Mouse (Mus musculus) B cell, adult 2 months (primary cell): Measurements from ENCODE around the gene Pigz.

Experiments
- DNase-seq, 2 experiments: peaks; one replicate each; pipeline ENCODE4 v3.0.0; 2022

The Pigz gene

GRCm38 (mm10) chr16:31933751-31934549, at the start of gene Pigz:
TSS of gene Pigz (plus strand) at chr16:31933851.
- peak; percentile 31 to 37 for DNase-seq

- DNase-seq, result no peak
Measured at GRCm38 (mm10) chr16:31883902-31884301, 49.7 kb upstream of the Pigz start.

DNA sequence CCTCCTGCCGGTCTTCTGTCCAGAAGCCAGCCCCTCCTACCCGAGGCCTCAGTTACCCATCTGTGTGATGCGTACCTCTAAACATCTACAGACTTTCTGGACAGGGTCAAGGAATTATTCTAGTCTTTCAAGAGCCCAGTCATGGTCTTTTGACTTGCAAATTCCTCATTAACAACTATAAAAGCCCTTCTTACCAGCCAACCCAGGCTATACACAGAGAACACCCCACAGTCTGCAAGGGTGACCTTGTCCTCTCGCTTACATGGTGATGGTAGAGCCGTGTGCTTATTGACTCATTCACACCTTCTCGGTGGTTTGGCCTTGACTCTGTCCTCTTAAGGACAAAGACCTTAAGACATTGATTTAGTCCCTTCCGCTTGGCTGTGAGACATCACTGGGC, 42.7 kb upstream of the Pigz start:
- DNase-seq, result no peak

- DNase-seq, result peak in 1 of 2 experiments; percentile 10
Measured at GRCm38 (mm10) chr16:31893396-31894141, 40.1 kb upstream of the Pigz start.

DNA sequence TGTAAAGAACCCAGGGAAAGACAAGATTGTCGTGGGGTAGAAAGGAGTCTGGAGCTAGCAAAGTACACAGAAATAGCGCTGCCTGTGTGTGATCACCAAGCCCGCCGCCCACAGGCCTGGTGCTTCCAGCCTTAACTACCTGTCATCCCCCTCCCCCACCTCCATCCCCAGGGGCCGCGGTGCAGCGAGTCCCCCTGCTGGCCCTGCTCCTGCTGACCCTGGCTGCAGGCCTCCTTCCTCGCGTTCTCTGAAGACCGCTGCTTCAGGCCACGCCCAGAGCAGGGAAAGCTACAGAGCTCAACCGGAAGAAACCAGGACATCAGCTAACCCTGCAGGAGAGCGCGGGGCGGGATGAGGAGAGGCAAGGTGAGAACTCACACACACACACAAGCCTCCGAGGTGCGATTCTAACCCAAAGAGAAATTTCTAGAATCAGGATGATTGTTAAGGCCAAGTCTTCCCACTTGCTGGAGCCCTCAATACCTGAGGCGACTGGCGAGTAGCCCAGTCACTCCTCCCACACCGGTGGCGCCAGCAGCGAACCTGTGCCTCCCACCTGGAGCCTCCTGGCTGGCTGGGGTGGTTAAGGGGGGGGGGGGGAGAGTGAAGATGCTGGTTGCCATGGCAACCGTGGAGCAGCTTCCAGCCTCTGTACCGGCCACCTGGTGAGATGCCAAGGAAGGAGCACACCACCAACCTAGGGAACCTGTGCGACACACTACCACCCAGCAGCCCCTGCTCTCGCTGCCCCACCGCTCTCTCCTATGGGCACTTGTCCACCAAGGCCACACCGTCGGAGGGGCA, 36.5 kb upstream of the Pigz start:
- DNase-seq, result no peak

DNA sequence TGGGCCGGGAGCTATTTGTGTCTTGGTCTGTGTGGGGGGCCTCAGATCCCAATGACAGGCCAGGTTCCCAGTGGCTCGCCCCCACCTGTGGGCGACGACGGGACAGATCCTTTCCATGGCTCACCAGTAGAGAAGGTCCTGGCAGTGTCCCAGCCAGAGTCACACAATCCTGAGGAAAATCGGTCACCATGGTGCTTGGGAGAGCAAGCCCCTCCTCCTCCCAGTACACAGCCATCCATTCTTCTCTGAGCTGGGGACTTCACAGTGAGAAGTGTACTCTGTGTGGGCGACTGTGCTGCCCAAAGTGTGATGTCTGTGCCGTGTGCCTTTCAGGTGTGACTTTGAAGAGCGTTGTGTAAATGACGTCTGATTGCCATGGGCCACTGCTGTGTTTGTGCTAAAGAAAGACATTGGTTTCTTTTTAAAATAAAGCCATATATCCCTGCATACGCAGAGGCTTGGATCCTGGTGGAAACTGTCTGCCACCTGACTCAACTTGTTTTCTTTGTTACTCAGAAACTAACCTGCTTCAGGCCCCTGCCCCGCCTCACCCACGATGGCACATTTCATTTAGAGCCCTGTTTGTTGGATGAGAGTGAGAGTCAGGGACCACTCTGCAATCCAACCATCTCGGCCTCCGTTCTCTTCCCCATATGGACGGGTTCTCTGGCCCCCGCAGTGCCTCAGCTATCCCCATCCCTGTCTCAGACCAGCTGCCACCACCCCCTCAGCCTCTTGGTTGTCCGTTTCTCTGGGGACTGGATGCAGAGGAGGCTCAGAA, 34.9 kb upstream of the Pigz start:
- no peak for DNase-seq

DNA sequence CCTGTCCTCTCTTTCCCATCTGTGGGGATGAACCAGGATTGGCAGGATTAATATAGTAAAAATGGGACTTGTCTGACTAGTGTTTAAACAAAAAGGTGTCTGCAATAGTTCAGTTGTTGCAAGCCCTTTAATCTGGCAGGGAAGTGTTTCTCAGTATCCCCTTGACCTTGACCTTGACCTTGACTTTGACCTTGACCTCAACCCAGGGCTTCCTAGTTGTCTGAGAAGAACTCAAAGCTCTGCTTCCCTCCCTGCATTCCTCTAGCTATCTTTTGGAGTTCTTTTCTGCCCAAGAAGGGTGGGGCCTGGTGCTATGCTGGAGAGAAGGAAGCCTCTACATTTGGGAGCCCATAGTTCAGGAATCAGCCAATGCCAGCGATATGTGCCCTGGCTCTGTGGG, 31.8 kb upstream of the Pigz start:
- no peak for DNase-seq

- DNase-seq, result no peak
Measured at GRCm38 (mm10) chr16:31903239-31903638, 30.4 kb upstream of the Pigz start.

DNA sequence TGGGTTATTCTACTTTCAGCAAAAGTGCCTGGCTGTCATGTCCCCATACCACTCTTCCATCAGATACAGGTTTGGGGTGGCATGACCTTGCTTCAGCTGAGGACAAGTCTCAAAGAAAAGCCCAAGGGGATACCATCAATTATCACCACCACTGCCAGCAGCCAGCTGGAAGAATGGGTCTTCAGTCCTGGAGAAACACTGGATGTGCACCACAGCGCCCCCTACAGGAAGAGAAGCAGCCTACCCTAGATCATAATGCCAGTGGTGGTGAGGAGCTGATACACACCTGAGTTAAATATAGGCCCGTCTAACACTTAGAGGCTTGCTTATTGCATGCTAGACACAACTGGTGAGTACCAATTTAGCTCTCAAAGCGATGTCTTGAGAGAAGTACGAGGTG, 28.3 kb upstream of the Pigz start:
- DNase-seq, result peak; percentile 38 to 42

DNA sequence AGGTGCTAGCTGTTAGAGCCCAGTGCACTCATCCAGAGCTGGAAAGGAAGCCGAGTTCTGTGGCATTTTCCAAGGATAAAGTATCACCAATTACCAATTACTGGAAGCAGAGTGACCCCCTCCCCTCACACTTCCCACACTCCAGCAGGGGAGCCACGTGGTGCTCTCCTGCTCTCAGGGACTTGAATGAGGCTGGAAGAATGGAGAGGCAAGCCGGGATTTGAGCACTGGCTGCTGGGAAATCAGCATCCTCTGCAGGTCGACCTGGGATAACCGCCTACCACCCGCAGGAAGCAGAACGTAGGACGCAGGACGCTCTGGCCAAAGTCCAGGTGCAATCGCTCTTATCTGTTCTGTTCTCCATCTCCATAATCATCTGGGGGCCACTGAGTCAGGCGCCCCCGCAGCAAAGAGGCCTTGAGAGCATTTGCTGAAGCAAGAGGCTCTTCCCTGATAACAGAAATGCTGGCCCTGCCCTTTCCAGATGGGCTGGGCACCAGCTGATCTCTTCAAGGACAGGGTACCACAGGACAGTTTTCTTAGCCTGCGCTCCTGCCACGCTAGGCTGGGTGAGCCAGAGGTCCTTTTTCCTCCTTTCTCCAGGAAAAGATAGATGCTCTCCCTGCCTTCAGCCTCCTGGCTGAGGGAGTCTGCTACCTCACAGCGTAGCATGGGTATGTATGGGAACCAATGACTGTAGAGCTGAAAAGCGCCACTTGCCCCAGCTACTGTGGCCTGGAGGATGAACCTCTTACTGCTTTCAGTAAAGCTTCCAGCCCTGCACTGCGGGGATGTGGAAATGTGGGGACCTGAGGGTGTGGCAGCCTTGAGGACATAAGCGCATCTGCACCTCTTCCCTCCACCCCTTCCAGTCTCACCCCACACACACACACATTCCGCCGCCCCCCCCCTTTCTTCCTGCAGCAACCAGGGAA, 27.5 kb upstream of the Pigz start:
- DNase-seq, result no peak

GRCm38 (mm10) chr16:31906896-31907295, 26.8 kb upstream of the Pigz start:
- no peak for DNase-seq

GRCm38 (mm10) chr16:31908959-31909358, 24.7 kb upstream of the Pigz start:
- DNase-seq, result no peak

DNA sequence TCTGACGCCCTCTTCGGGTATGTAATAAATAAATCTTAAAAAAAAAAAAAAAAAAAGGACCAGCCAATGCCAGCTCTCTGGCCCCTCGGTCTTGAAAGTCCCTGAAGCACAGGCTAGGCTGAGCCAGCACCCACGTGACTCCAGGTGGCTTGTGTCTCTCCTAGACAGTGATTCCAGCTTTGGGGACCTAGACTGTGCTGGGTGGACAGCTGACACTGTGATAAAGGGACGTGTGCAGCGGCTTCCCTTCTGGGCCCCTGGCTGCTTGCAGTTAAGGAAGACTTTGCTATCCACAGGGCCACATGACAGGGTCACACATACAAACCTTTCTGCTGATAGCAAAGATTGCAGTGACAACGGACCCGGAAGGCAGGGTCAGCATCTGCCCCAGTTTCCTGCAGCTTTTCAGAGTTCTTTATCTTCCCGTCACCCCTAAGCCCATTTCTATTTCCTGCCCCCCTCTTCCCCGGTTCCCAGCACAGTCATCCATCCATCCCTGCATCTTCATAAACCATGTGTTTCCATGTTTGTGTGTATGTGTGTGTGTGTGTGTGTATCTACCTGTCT, 23.3 kb upstream of the Pigz start:
- no peak for DNase-seq

GRCm38 (mm10) chr16:31917776-31918175, 15.9 kb upstream of the Pigz start:
- DNase-seq, result no peak

- peak; percentile 67 to 72 for DNase-seq
Measured at GRCm38 (mm10) chr16:31918248-31918724, 15.4 kb upstream of the Pigz start.

GRCm38 (mm10) chr16:31924368-31924767, 9.3 kb upstream of the Pigz start:
- no peak for DNase-seq

DNA sequence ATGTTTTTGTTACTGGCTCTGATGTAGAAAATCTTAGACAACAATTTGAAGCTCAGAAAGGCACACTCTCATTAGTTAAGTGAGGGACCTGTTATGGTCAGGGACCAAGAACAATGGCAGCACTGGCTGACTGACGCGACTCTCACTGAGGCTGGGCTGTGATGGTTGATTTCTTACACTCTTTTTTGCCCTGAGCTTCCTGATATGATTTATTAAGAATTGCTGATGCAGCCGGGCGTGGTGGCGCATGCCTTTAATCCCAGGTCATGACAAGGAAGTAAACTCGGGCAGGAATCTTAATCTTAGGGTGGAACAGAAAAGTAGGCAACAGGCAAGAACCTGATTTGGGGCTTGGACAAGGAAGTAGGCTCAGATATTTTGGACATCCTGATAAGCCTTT, 7.6 kb upstream of the Pigz start:
- no peak for DNase-seq

GRCm38 (mm10) chr16:31926547-31927182, 7.0 kb upstream of the Pigz start:
- no peak for DNase-seq

- DNase-seq, result no peak
Measured at GRCm38 (mm10) chr16:31927412-31927811, 6.2 kb upstream of the Pigz start.

GRCm38 (mm10) chr16:31931330-31931729, 2.3 kb upstream of the Pigz start:
- DNase-seq, result no peak
